Mouse (Mus musculus) kidney, embryonic 16.5 days (tissue): Measurements from ENCODE around the gene Zfp444. TPM values are rescaled to one million over a fixed set of nuclear protein-coding genes. Genes with fewer than 3 reads are reported as not detected.
A peak's percentile ranks its signal among the peaks of the same experiment; 100 is the strongest.
"Not testable (repeated sequence)": the region's sequence is repeated elsewhere in the genome, so short reads cannot be mapped to it uniquely, and the experiment has no call there.

ENCODE experiments used
- ATAC-seq: fragments of 200-750 bp; cut with Nextera tagmentation; 2 replicates; pipeline ENCODE4 v1.8.0; 2017; ENCODE audit warnings: moderate TSS enrichment; ENCODE audit not compliant: low FRiP score, low TSS enrichment
- H3K27ac ChIP-seq: fragments of 300-500 bp; sonication (generic); 2 replicates; pipeline ENCODE4 v1.5.1; 2014; ENCODE audit warnings: low read length
- H3K27me3 ChIP-seq: fragments of 300-500 bp; sonication (generic); 2 replicates; pipeline ENCODE4 v1.6.1; 2014; ENCODE audit warnings: low read length, control low read depth, mixed read lengths; ENCODE audit not compliant: insufficient read depth
- H3K36me3 ChIP-seq: fragments of 300-500 bp; sonication (generic); 2 replicates; pipeline ENCODE4 v1.6.1; 2014; ENCODE audit warnings: low read length, control low read depth, mixed read lengths; ENCODE audit not compliant: insufficient read depth
- H3K4me1 ChIP-seq: fragments of 300-500 bp; sonication (generic); 2 replicates; pipeline ENCODE4 v1.6.1; 2014; ENCODE audit warnings: low read length, control low read depth, mixed read lengths; ENCODE audit not compliant: insufficient read depth
- H3K4me2 ChIP-seq: fragments of 300-500 bp; sonication (generic); replicated peaks from 2 replicates; pipeline ENCODE4 v1.6.1; 2014; ENCODE audit warnings: low read depth, low read length
- H3K4me3 ChIP-seq: fragments of 300-500 bp; sonication (generic); 2 replicates; pipeline ENCODE4 v1.5.1; 2014; ENCODE audit warnings: mild to moderate bottlenecking, low read length
- H3K9ac ChIP-seq: fragments of 300-500 bp; sonication (generic); replicated peaks from 2 replicates; pipeline ENCODE4 v1.6.1; 2014; ENCODE audit warnings: low read length
- H3K9me3 ChIP-seq: fragments of 300-500 bp; sonication (generic); 2 replicates; pipeline ENCODE4 v1.6.1; 2016; ENCODE audit warnings: low read length, control low read depth
- WGBS: fragments of 180-500 bp; shearing (Covaris S2); extraction: QIAGEN DNeasy Blood & Tissue Kit; methylation state at CpG from one replicate; pipeline ENCODE4 v1.1.7; 2014; 5-methylcytosine and 5-hydroxymethylcytosine counted together
- polyA plus RNA-seq: library from polyadenylated mRNA; unstranded; fragments of >200 nt; fragmentation: Nextera tagmentation; extraction: Ambion mirVana; gene quantifications from 2 replicates; pipeline ENCODE4 v1.2.1, GENCODE M21; 2015

Zfp444 gene
- polyA plus RNA-seq, 1 experiment from 2014 or later: 73.5 TPM

DNA sequence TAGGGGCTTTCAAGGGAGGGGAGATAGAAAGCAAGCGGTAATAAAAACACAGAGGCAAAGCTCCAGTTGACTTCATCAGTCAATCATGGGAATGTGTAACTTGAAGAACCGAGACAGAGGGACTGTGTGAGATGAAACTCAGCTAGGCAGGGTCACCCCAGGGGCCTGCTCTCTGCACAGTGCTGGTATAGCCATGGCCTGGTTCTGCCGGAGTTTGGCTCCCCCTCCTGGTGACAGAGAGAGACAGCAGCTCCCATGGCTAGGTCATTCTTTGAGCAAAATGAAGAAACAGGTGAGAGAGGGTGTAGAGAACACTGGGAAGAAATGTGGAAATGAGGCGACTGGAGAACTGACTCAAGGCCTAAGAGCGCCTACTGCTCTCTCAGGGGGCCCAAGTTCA, 22.1 kb downstream of the Zfp444 start:
- WGBS: 18% methylated on average over 5 of the region's 5 CpGs

DNA sequence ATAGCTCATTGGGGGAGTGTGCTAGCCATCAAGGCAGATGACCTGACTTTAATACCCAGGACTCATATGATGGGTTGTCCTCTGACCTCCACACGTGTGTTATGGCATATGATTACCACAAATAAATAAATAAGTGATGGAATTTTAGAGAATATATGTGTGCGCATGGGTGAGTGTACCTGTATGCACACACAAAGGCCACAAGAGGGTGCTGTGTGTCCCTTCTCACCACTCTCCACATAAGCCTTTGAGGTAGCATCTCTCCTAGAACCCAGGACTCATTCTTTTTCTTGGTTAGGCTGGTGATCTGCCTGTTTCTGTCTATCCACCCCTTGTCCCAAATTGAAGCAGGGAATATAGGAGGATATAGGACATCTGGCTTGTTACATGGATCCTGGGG, 23.8 kb downstream of the Zfp444 start:
- no peak overlapping the region for H3K9ac ChIP-seq
- H3K9me3 ChIP-seq: peaks cover 2% of the 10 kb centered on the region; the same call in 1 of the 2 replicates
- WGBS: 51% methylated on average over 2 of the region's 2 CpGs
- H3K4me3 ChIP-seq: no peak overlapping the region
- no peaks in the 10 kb centered on the region for H3K27me3 ChIP-seq
- H3K4me2 ChIP-seq: no peak overlapping the region
- H3K27ac ChIP-seq: no peak overlapping the region
- H3K36me3 ChIP-seq: no peaks in the 10 kb centered on the region
- ATAC-seq: no peak
- H3K4me1 ChIP-seq: no peaks in the 10 kb centered on the region

More for the DNA sequence above, 22.1 kb downstream of the Zfp444 start:
- Histone ChIP-seq H3K4me3 (no peak overlapping the region), H3K27me3 (no peaks in the 10 kb centered on the region), H3K4me1 (no peaks in the 10 kb centered on the region), H3K9ac (no peak overlapping the region), H3K9me3 (no peaks in the 10 kb centered on the region), H3K27ac (no peak overlapping the region), H3K36me3 (peaks cover 13% of the 10 kb centered on the region), H3K4me2 (no peak overlapping the region)
- ATAC-seq: peak; percentile 81

DNA sequence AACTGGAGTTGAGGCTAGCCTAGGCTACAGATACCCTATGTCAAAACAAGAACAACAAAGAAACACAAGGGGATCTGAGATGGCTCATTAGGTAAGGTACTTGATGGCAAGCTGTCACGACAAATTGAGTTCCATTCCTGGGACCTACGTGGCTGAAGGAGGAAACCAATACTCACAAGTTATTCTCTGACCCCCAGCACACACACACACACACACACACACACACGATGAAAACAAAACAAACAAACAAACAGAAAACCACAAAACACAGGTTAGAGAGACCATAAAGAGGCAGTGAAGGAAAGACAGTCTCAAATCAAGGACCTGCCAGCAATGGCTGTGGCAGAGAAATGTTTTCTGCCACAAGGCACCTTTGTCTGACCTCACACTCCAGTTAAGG, 24.8 kb downstream of the Zfp444 start, which contains the start of gene Galp:
TSS of gene Galp (plus strand) at position 301 of the 400 bp plus-strand sequence.
- peaks cover 2% of the 10 kb centered on the region; the same call in 1 of the 2 replicates for H3K9me3 ChIP-seq
- no peak within 1 kb of the TSS for H3K9ac ChIP-seq
- no peak within 1 kb of the TSS for H3K27ac ChIP-seq
- H3K36me3 ChIP-seq: no peaks in the 10 kb centered on the region
- no peak within 1 kb of the TSS for H3K4me2 ChIP-seq
- H3K4me3 ChIP-seq: no peak within 1 kb of the TSS
- 58% methylated on average over 3 of the region's 3 CpGs for WGBS
- no peak for ATAC-seq
- no peaks in the 10 kb centered on the region for H3K4me1 ChIP-seq
- no peaks in the 10 kb centered on the region for H3K27me3 ChIP-seq

DNA sequence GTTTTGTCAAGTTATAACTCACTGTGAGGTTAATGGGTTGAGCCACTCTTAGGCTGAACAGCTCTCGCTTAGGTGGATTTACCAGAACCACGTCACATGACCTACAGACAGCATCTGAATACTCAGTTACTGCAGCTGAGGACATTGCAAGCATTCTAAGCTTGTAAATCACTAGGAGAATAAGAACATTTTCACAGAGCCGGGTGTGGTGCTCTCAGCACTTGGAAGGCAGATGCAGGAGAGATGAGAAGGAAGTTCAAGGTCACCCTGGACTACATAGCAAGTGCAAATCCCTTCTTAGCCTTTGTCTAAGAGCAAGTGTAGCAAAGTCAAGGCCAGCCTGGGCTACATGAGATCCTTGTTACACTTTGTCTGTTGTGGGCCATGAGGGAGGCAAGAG, 32.2 kb downstream of the Zfp444 start:
- no peaks in the 10 kb centered on the region for H3K36me3 ChIP-seq
- no peaks in the 10 kb centered on the region for H3K4me1 ChIP-seq
- H3K4me3 ChIP-seq: no peak overlapping the region
- no peak overlapping the region for H3K27ac ChIP-seq
- no peaks in the 10 kb centered on the region for H3K27me3 ChIP-seq
- WGBS: 56% methylated on average over 3 of the region's 3 CpGs
- H3K9ac ChIP-seq: no peak overlapping the region
- no peak overlapping the region for H3K4me2 ChIP-seq
- ATAC-seq: no peak
- H3K9me3 ChIP-seq: peaks cover 2% of the 10 kb centered on the region; the same call in 1 of the 2 replicates

DNA sequence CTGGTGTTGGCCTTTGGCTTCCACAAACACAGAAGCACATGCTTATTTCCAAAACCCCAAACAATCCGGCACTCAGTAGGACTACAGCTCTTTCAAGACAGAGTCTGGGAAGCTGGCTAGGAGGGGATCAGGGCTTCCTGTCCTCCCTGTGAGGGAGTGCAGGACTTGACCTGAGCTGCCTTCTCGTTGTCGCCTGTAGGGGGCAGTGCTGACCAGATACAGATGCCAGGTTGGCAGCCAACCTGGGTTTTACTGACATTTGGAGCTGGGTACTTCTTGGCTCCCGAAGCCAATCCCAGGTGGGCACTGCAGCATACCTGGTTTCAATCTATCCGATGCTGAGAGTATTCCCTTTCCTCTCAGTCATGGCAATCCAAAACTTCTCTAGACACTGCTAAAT, 41.1 kb downstream of the Zfp444 start:
- 0 out of 2 replicates have a peak, but pooled peaks cover 2% of the 10 kb centered on the region for H3K9me3 ChIP-seq
- H3K36me3 ChIP-seq: no peaks in the 10 kb centered on the region
- H3K4me3 ChIP-seq: no peak overlapping the region
- H3K4me2 ChIP-seq: no peak overlapping the region
- 46% methylated on average over 5 of the region's 5 CpGs for WGBS
- no peak overlapping the region for H3K27ac ChIP-seq
- no peak for ATAC-seq
- H3K9ac ChIP-seq: no peak overlapping the region
- no peaks in the 10 kb centered on the region for H3K4me1 ChIP-seq
- no peaks in the 10 kb centered on the region for H3K27me3 ChIP-seq

DNA sequence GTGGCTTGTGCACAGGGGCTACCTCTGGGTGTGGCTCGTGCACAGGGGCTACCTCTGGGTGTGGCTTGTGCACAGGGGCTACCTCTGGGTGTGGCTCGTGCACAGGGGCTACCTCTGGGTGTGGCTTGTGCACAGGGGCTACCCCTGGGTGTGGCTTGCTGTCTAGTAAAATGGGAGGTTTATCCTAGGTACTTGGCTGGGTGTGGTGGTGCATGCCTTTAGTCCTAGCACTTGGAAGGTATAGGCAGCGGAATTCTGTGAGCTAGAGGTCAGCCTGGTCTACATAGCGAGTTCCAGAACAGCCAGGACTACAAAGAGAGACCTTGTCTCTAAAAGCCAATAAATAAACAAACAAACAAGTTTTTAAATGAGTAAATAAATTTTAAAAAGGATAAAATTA, 42.7 kb downstream of the Zfp444 start:
- not testable (repeated sequence) for H3K4me1 ChIP-seq, H3K27me3 ChIP-seq, H3K9ac ChIP-seq, H3K36me3 ChIP-seq, ATAC-seq, H3K4me3 ChIP-seq, H3K4me2 ChIP-seq, H3K9me3 ChIP-seq, H3K27ac ChIP-seq
- WGBS: 66% methylated on average over 3 of the region's 4 CpGs

DNA sequence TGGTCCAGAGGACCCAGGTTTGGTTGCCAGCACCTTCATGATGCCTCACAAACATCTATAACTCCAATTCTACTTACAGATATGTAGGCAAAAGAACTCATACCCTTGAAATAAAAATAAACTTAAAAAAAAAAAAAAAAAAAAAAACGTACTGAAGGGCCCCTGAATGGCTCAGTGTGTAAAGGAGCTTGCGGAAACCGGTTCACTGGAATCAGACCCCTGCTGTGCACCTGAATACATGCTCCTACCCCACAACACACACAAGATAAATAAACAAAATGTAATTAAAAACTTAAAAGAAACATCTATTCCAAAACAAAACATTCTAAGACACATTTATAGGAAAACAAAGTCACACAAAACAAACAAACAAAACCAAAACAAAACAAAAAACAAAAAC, 48.1 kb downstream of the Zfp444 start:
- ATAC-seq: no peak
- WGBS: 70% methylated on average over 3 of the region's 3 CpGs

DNA sequence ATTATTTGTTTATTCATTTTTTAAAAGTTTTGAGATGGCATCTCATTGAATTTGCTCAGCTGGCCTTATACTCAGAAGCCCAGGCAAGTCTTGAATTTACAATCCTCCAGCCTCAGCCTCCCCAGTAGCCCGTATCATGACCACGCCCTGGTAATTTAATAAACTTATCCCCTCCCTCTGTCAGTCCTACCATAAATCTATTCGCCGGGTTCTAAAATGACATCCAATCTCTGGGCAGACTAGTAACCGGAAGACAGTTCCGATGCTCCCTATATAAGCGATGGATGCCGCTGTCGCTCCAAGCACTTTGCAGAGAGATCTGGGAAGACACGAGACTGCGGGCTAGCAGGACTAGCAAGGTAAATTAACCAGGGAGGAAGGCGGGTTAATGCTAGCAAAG, 50.0 kb downstream of the Zfp444 start, which contains the start of gene Zscan5b:
TSS of gene Zscan5b (plus strand) at position 301 of the 400 bp plus-strand sequence.
- ATAC-seq: no peak
- Histone ChIP-seq H3K9ac (no peak within 1 kb of the TSS), H3K4me2 (no peak within 1 kb of the TSS), H3K9me3 (0 out of 2 replicates have a peak, but pooled peaks cover 1% of the 10 kb centered on the region), H3K27me3 (no peaks in the 10 kb centered on the region), H3K36me3 (no peaks in the 10 kb centered on the region), H3K4me3 (no peak within 1 kb of the TSS), H3K4me1 (no peaks in the 10 kb centered on the region), H3K27ac (no peak within 1 kb of the TSS)
- WGBS: 90% methylated on average over 12 of the region's 12 CpGs

More for the DNA sequence above, 48.1 kb downstream of the Zfp444 start:
- Histone ChIP-seq H3K9ac (no peak overlapping the region), H3K9me3 (0 out of 2 replicates have a peak, but pooled peaks cover 2% of the 10 kb centered on the region), H3K36me3 (no peaks in the 10 kb centered on the region), H3K4me3 (no peak overlapping the region), H3K27me3 (no peaks in the 10 kb centered on the region), H3K4me1 (no peaks in the 10 kb centered on the region), H3K4me2 (no peak overlapping the region), H3K27ac (no peak overlapping the region)

DNA sequence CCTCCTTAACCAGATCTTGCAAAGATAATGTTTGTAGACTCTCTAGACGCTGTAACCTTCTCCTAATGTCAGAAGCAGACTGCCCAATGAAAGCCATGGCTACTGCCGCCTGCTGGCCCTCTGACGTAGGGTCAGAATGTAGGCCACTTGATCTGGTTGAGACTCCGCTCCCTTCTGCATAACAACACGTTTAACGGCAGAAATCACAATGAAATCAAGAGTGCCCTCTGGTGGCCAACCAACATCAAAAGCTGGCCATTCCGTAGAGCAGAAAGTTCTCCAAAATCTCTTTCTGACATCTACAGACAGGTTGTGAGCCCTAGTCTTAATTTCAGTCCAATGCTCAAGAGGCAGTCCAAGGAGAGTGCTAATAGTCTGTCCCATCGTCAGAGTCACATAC, 56.5 kb downstream of the Zfp444 start:
- ATAC-seq: not testable (repeated sequence)

DNA sequence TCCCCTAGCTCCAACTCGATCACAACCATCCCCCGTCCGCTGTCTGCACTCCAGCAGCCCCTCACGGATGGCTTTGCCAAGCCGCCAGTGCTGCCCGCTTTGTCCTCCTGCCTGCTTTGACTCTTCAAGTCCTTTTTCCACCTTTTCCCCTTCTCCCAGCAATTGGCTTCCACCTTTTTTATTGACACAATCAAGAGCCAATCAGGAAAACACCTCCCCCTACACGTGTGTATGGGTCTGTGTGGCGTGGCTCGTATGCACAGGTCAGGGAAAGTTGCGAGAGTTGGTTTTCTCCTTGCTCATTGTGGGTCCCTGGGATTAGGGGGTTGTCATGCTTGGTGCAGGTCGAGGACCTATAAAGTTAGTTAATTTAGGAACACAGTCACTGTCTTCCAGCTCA, 67.8 kb downstream of the Zfp444 start:
- WGBS: 56% methylated on average over 11 of the region's 11 CpGs
- H3K27me3 ChIP-seq: no peaks in the 10 kb centered on the region
- ATAC-seq: no peak
- H3K4me2 ChIP-seq: no peak overlapping the region
- no peak overlapping the region for H3K4me3 ChIP-seq
- no peaks in the 10 kb centered on the region for H3K4me1 ChIP-seq
- H3K9me3 ChIP-seq: no peaks in the 10 kb centered on the region
- H3K9ac ChIP-seq: no peak overlapping the region
- H3K27ac ChIP-seq: no peak overlapping the region
- no peaks in the 10 kb centered on the region for H3K36me3 ChIP-seq

More for the DNA sequence above, 56.5 kb downstream of the Zfp444 start:
- H3K4me3 ChIP-seq, H3K27me3 ChIP-seq, H3K27ac ChIP-seq, H3K4me1 ChIP-seq, H3K9me3 ChIP-seq, H3K36me3 ChIP-seq, H3K9ac ChIP-seq, H3K4me2 ChIP-seq: not testable (repeated sequence)
- 59% methylated on average over 8 of the region's 8 CpGs for whole genome bisulfite sequencing
